Mouse (Mus musculus) heart, adult 2 months (tissue): ENCODE data around the gene Pign. TPM values are rescaled to one million over a fixed set of nuclear protein-coding genes. Genes with fewer than 3 reads are reported as not detected.

Experiments used
- DNase-seq, 2 experiments: peaks; one replicate each; pipeline ENCODE4 v3.0.0; 2021
- H3K27ac ChIP-seq: fragments of 200-600 bp; 2 replicates; pipeline ENCODE4 v1.8.1; 2022
- H3K27me3 ChIP-seq: fragments of 200-500 bp; 2 replicates; pipeline ENCODE4 v1.6.1; 2012; ENCODE audit warnings: mild to moderate bottlenecking, low read length, inconsistent platforms, mixed read lengths; ENCODE audit not compliant: control insufficient read depth, insufficient read depth
- H3K36me3 ChIP-seq: fragments of 200-500 bp; 2 replicates; pipeline ENCODE4 v1.6.1; 2012; ENCODE audit warnings: low read length, inconsistent platforms; ENCODE audit not compliant: control insufficient read depth, insufficient read depth
- H3K4me1 ChIP-seq: fragments of 200-500 bp; 2 replicates; pipeline ENCODE4 v1.6.1; 2011; ENCODE audit warnings: low read length; ENCODE audit not compliant: control insufficient read depth, insufficient read depth
- H3K4me3 ChIP-seq: fragments of 200-600 bp; 2 replicates; pipeline ENCODE4 v1.8.1; 2022
- H3K79me2 ChIP-seq: fragments of 200-500 bp; replicated peaks from 2 replicates; pipeline ENCODE4 v1.6.1; 2012; ENCODE audit warnings: mild to moderate bottlenecking, inconsistent platforms, low read length, moderate library complexity, mixed read lengths; ENCODE audit not compliant: control insufficient read depth, insufficient read depth
- H3K9ac ChIP-seq: fragments of 200-500 bp; 2 replicates; pipeline ENCODE4 v1.6.1; 2012; ENCODE audit warnings: low read depth, mild to moderate bottlenecking, control low read depth, inconsistent platforms, low read length, mixed read lengths
- CTCF ChIP-seq: fragments of 200-600 bp; IDR thresholded peaks from 2 replicates; pipeline ENCODE4 v1.8.1; 2022; ENCODE audit warnings: antibody characterized with exemption, mild to moderate bottlenecking, moderate library complexity
- EP300 ChIP-seq: fragments of 200-500 bp; IDR thresholded peaks from 2 replicates; pipeline ENCODE4 v1.6.1; 2011; ENCODE audit warnings: low read depth, low read length, control low read depth; ENCODE audit not compliant: insufficient read depth
- POLR2A ChIP-seq: fragments of 200-500 bp; IDR thresholded peaks from 2 replicates; pipeline ENCODE4 v1.6.1; 2011; ENCODE audit warnings: mild to moderate bottlenecking, low read depth, low read length, control low read depth; ENCODE audit not compliant: insufficient read depth
- WGBS: fragments of 180-500 bp; shearing (Covaris S2); methylation state at CpG from one replicate; pipeline ENCODE4 v1.1.7; 2018; 5-methylcytosine and 5-hydroxymethylcytosine counted together
- intact Hi-C: fragments of 180-260 bp; cut with DNase I; formaldehyde crosslinking; loops from one replicate; pipeline ENCODE4 v1.15.1; 2025
- long read RNA-seq: library from polyadenylated mRNA; stranded (forward); transcript quantifications from one replicate; pipeline ENCODE4 v2.0.0, GENCODE M21; 2021
- polyA plus RNA-seq: library from polyadenylated mRNA; depleted of rRNA; stranded (reverse); fragments of >200 nt; gene quantifications from 2 replicates; pipeline ENCODE4 v1.2.3, GENCODE M21; 2012; rRNA removed
- total RNA-seq, 2 experiments: library from RNA; stranded (reverse); gene quantifications; 2 replicates each; pipeline ENCODE4 v1.2.3; 2021

Pign gene
- total RNA-seq (10 to 100 TPM; 12.5 to 13.4 TPM), polyA plus RNA-seq (12.8 and 18.9 TPM in 2 replicates)
- long read RNA-seq, full-length matches to known transcripts: 1 of 3 reads
- long read RNA-seq, partial matches to known transcripts: 0 of 3 reads
- long read RNA-seq, other reads (novel, unspliced or antisense): 2 of 3 reads

DNA sequence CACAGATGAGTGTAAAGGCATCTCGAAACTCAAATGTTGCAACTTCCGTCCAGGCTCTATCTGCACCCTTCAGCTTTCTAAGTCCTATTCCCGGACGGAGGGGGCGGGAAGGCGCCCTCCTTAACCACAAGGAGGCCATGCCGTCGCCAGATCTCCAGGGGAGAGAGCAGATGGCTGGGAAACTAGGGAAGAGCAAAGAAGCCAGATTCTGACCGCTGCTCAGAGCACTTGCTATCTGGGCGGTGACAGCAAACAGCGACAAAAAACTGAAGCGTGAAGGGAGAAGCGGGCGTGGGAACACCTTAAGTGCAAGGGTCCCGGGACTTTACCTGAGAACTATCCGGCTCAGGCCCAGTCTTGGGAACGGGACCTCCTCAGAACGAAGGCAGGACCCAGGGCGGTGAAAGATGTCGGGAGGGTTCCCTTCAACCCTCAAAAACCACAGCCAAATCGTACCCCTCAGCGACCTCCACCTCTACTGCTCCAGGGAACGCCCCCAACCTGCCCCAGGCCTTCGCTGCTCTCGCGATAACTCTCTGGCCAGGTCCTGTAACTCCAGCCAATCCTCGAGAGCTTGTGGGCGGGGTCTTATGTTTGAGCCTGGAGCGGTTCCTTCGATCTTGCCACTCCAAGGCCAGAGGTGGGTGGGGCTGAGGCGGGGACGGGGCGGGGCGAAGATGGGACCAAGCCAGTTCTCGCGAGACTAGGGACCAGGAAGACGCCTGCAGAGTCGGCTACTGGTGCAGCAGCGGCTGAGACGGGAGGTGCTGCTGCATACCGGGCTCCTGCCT is at the start of gene Pign, which contains the start of gene Relch:
Gene Pign (minus strand): TSS at position 507 of the 791 bp plus-strand sequence.
Gene Relch (plus strand): TSS at position 691 of the 791 bp plus-strand sequence.
- under 1% methylated on average over 41 of the region's 41 CpGs for WGBS
- Histone ChIP-seq H3K79me2 (no peaks in the 10 kb centered on the region; the same call in 1 of the 2 replicates), H3K9ac (peak within 1 kb of the TSS; percentile 75), H3K4me3 (peak within 1 kb of the TSS; percentile 95), H3K36me3 (peaks cover 8% of the 10 kb centered on the region), H3K4me1 (peaks cover 6% of the 10 kb centered on the region), H3K27me3 (no peaks in the 10 kb centered on the region), H3K27ac (peak within 1 kb of the TSS; percentile 81)
- intact Hi-C loops: loop anchor here (5.0 to 10.0 kb wide), 2 partner anchors 374 to 731 kb away; no protein-coding TSS in a partner anchor
- TF ChIP-seq CTCF (peak; percentile 51), POLR2A (peak; percentile 90), EP300 (peak; percentile 4; the same call in 1 of the 2 replicates)
- DNase-seq: peak; percentile 93 to 98

DNA sequence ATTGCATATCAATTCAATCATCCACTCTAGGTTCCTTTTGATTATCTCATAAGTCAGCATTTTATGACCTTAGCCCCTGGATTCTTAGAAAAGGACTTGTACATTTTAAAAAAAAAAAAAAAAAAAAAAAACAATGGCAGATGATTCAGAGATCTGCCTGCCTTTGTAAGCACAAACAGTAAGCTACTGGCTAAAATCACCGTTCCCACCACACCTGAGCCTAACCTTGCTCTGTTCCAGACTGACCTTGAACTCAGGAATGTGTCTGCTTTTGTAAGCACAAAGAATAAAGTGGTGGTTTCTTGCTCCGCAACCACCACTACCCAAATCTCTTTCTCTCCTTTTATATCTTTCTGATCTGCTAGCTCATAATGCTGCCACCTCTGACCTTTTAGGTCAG is 49.3 kb upstream of the Pign start:
- H3K27me3 ChIP-seq: no peaks in the 10 kb centered on the region
- H3K27ac ChIP-seq: no peak overlapping the region
- H3K9ac ChIP-seq: no peak overlapping the region
- H3K4me3 ChIP-seq: no peak overlapping the region
- intact Hi-C loops: loop anchor here (5.0 kb wide), 1 partner anchor 726 kb away; no protein-coding TSS in a partner anchor
- DNase-seq: no peak
- 91% methylated on average over 2 of the region's 2 CpGs for WGBS
- H3K79me2 ChIP-seq: no peaks in the 10 kb centered on the region
- TF ChIP-seq POLR2A (no peak), CTCF (no peak)
- no peaks in the 10 kb centered on the region; the same call in 1 of the 2 replicates for H3K36me3 ChIP-seq
- no peaks in the 10 kb centered on the region for H3K4me1 ChIP-seq

DNA sequence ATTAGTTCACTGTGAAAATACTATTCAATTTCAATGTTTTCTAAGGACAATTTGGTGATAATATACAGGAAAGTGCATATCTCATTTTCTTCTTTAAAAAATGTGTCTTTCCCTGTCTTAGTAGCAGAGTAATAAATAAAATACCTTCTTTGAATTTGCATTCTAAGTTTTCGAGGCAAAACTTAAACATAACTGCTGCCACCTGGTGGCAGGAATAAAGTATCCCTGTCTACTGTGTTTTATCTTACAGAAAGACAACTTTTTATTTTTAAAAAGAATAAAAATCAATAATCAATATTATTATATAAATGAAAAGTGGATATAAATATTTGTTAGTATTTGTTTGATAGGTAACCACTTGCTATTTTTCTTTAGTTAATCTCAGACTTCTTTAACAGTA is 47.8 kb upstream of the Pign start:
- TF ChIP-seq POLR2A (no peak), EP300 (no peak), CTCF (peak; percentile 87)
- Histone ChIP-seq H3K79me2 (no peaks in the 10 kb centered on the region), H3K9ac (no peak overlapping the region), H3K4me1 (no peaks in the 10 kb centered on the region), H3K27ac (no peak overlapping the region), H3K4me3 (no peak overlapping the region), H3K27me3 (no peaks in the 10 kb centered on the region), H3K36me3 (no peaks in the 10 kb centered on the region; the same call in 1 of the 2 replicates)
- intact Hi-C loops: loop anchor here (1.0 to 5.0 kb wide), 2 partner anchors 51 to 724 kb away; no protein-coding TSS in a partner anchor
- WGBS: 30% methylated on average over 1 of the region's 1 CpGs
- DNase-seq: no peak

DNA sequence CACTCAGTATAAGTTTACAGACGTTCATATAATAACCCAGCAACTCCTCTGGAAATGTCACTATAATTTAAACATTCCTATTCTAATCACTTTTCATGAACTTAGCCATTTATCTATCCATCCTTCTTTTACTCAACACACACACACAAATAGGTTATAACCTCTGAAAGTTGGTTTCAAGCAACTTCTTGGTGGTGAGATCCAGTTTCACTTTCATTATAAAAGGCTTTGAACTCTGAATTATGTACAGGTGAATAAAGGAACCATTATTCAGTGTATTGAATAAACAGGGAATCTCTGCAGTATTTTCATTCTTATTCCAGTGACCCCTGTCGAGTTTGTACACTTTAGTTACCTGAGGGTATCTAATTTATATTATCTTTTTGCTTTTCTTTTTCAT is 45.9 kb upstream of the Pign start:
- Histone ChIP-seq H3K27me3 (no peaks in the 10 kb centered on the region), H3K4me1 (no peaks in the 10 kb centered on the region), H3K9ac (no peak overlapping the region), H3K27ac (no peak overlapping the region), H3K79me2 (no peaks in the 10 kb centered on the region), H3K36me3 (peaks cover 1% of the 10 kb centered on the region; the same call in 1 of the 2 replicates), H3K4me3 (no peak overlapping the region)
- TF ChIP-seq POLR2A (no peak), CTCF (no peak), EP300 (no peak)
- 82% methylated on average over 2 of the region's 2 CpGs for WGBS
- no peak for DNase-seq
- intact Hi-C loops: no loop called here

DNA sequence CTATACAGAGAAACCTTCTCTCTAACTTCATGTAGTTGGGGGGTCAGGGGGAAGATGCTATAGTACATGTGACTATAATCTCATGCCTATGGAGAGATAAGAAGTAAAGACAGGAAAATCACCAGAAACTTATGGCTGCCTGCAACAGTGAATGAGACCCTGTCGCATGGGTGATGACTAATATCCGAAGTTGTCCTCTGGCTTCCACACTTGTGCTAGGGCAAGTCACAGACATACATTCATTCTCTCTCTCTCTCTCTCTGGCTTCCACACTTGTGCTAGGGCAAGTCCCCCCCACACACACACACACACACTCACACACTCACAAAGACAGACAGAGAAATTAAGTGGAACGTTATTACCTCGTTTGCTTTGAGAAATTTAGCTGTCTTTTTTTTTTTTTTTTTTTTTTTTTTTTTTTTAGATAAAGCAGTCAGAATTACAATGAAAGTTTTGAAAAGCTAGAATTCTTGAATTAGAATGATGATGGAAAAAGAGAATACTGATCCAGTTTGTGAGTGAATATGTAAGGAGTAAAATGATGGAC is 37.6 kb upstream of the Pign start:
- H3K36me3 ChIP-seq: 0 out of 2 replicates have a peak, but pooled peaks cover 1% of the 10 kb centered on the region
- DNase-seq: no peak
- H3K4me3 ChIP-seq: no peak overlapping the region
- TF ChIP-seq CTCF (no peak), EP300 (no peak), POLR2A (no peak)
- H3K27ac ChIP-seq: no peak overlapping the region
- no peaks in the 10 kb centered on the region for H3K4me1 ChIP-seq
- intact Hi-C loops: no loop called here
- H3K79me2 ChIP-seq: no peaks in the 10 kb centered on the region
- no peaks in the 10 kb centered on the region for H3K27me3 ChIP-seq
- WGBS: 73% methylated on average over 4 of the region's 4 CpGs
- H3K9ac ChIP-seq: no peak overlapping the region
